Mouse (Mus musculus) retina, postnatal 7 days (tissue): Measurements from ENCODE around the gene Senp3.

Experiments
- DNase-seq: peaks from one replicate; pipeline ENCODE4 v3.0.0-alpha.2; 2012; ENCODE audit warnings: low read depth, low spot score

Gene Senp3

DNA sequence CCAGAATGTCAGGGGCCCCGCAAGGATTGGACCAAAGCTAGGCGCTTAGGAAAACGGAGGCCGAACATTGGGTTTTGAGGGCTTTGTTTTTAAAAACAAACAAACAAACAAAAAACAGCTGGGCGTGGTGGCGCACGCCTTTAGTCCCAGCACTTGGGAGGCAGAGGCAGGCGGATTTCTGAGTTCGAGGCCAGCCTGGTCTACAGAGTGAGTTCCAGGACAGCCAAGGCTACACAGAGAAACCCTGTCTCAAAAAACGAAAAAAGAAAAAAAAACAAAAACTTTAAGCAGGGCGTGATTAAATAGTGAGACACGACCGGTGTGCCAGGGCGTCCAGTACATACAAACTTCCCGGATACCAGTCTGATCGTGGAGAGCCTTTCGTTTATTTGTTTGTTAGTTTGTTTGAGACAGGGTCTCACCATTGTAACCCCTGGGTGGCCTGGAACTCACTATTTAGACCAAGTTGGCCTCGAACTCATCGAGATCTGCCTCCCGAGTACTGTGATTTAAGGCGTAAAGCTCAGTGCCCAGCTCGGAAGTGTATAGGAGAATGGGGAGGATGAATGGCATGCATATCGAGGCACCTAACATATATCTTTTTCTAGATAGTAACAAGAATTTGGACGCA lies 440 bp upstream of the Senp3 start:
- no peak for DNase-seq

DNA sequence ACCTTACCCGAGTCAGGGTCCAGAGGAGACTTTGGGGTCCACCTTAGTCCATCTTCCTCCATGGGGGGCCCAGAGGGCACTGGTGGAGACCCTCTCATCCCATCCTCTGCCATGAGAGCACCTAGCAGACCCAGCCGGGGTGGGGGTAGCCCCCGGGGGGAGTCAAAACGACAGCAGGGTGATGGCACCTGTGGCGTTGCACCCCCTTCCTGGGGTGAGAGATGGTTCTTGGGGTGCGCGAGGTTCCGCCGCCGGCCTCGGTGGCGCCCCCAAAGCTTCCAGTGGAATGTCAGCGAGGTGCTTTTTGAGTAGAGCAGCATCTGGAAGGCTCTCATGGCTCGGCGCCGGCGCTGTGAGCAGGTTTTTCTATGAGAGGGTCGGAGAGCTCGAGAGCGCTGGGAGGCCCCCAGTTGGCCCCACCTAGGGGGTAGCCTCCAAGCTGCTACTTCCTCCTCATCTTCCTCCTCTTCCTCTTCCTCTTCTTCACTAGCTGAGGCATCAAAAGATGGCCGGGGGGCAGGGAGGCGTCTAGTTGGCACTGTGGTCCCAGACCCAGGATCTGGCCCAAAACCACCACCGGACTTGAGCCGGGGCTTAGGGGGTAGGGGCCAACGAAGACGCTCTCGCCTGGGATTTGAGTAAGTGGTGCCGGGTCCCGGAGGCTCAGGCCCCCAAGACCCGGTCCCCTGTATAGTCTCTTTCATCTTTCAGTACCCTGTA lies 1.6 kb downstream of the Senp3 start:
- DNase-seq, result no peak

DNA sequence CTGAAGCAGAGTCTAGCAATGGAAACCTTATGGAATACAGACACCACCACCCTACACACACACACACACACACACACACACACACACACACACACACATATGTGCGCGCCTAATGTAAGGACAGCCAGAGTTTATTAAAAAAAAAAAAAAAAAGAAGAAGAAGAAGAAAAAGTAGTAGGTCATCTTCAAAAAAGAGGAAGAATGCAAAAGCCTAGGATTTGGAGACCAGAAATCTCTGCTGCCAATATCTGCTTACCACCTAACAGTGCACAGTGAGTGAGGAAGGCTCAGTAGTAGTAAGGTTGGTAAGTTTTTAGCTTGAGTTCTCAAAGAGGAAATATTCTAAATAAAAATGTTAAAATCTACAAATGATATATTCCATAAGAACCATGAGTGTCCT lies 2.7 kb downstream of the Senp3 start:
- DNase-seq, result no peak

DNA sequence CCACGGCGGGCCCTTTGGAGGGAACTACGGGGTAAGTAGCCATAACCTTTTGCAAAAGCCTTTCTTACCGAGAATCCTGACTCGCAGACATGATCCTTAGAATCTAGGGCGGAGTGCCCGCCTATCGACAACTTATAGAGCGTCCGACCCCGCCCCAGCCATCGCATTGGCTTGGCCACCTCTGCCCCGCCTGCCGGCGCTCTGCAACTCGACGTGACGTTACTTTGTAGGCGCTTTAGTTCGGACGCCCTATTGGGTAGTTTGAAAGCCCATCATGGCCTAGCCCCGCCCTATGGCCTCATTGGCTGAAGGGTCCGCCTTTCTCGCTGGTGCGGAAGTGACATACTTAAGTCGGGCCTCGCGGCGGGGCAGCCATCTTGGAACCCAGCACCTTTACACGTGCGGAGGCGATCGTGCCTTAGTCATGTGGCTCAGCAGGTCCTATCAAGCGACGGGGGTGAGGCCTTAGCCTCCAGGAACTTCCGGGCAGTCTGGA lies 9.6 kb downstream of the Senp3 start, which contains the start of gene Eif4a1:
Eif4a1 (minus strand) TSS at position 213 of the 496 bp plus-strand sequence.
- DNase-seq, result peak; percentile 99

GRCm38 (mm10) chr11:69671726-69672124 lies 10.2 kb downstream of the Senp3 start:
- DNase-seq, result no peak

- peak; percentile 95 for DNase-seq
Observed at GRCm38 (mm10) chr11:69670786-69671725, 10.8 kb downstream of the Senp3 start.

DNA sequence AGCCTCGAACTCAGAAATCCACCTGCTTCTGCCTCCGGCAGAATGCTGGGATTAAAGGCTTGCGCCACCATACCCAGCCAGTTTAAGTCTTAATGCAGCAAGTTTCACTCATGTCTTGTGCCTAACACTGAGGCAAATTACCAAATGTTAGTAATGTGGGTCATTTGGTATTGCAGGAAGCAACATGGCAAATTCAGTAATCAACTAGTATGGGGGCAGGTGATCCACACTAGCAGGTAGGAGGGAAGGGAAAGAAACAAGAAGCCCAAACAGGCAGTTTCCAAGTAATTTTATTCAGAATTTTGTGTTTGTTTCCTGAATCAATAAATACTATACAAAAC lies 15.2 kb downstream of the Senp3 start:
- DNase-seq, result no peak

DNA sequence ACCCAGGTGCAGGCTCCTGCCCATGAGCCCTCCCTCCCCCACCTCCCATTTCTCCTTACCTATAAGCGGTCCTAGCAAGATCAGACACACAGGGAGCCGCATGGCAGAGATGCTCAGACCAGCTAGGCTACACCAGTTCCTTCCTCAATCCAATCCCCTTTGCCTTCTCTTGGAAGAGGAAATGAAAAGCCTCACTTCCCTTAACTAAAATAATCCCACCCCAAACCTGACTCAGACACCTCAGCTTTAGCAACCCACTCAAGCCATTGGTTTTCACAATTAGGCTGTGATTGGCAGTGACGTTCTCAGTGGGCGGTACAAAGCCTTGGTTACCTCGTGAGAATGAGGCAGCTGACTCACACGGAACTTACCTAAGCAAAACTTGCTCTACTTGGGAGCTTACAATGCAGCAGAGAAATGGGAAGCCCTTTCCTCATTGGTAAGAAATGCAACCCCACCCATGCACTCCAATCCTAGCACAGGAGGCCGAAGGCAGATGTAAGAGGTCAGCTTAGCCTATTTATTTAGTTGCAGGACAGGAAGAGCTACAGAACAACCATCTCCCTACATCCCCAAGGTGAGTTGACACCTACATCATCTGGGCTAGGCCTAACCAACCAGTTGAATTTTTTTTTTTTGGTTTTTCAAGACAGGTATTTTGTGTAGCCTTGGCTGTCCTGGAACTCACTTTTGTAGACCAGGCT lies 15.8 kb downstream of the Senp3 start, which contains the start of gene Cd68:
Cd68 (minus strand) TSS at position 193 of the 704 bp plus-strand sequence.
- no peak for DNase-seq

GRCm38 (mm10) chr11:69665457-69665960 lies 16.4 kb downstream of the Senp3 start:
- no peak for DNase-seq

DNA sequence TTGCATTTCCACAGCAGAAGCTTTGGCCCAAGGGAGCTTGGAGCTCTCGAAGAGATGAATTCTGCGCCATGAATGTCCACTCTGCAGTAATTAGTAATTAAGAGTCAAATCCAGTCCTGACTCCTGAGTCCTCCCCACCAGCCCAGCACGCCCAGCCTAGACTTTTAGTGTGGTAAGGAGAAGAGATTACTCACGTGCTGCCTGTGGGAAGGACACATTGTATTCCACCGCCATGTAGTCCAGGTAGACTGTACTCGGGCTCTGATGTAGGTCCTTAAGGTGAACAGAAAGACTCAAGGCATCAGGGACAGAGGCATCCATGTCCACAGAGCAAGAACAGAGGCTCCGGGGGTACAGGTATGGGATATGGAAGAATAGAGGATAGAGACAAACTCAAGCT lies 17.0 kb downstream of the Senp3 start:
- no peak for DNase-seq

GRCm38 (mm10) chr11:69663795-69664194 lies 18.1 kb downstream of the Senp3 start:
- DNase-seq, result no peak

DNA sequence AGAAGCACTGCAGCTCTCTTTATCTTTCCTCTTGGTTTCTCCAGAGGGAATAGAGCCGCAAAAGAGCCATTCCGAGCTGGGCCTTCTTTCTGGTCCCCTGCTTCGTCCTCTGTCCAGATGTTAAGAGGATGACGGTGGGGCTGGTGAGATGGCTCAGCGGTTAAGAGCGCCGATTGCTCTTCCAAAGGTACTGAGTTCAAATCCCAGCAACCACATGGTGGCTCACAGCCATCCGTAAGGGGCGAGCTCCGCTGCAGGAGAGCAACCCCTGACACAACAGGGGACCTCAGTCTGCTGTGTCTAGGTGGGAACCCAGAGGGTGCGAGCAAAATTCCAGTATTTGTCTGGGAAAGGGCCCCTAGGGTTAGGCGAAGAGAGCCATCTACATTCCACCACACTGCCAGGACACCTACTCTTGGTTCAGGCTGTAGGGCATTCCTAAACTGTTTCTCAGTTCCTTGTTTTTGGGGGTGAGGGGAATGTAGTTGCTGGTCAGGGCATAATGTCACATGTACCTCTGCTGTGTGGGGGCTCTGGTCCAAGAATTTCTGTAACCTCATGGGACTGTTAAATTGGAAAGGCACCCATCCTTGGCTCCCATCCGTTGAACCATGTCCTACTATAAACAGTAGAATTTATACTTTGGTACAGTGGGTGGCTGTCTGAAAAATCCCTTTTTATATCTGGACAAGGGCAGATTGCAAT lies 18.8 kb downstream of the Senp3 start:
- DNase-seq, result no peak

- peak; percentile 95 for DNase-seq
Observed at GRCm38 (mm10) chr11:69662213-69662966, 19.5 kb downstream of the Senp3 start, which contains the start of gene Mpdu1. Gene Mpdu1, minus strand, starts transcription at chr11:69662642.

DNA sequence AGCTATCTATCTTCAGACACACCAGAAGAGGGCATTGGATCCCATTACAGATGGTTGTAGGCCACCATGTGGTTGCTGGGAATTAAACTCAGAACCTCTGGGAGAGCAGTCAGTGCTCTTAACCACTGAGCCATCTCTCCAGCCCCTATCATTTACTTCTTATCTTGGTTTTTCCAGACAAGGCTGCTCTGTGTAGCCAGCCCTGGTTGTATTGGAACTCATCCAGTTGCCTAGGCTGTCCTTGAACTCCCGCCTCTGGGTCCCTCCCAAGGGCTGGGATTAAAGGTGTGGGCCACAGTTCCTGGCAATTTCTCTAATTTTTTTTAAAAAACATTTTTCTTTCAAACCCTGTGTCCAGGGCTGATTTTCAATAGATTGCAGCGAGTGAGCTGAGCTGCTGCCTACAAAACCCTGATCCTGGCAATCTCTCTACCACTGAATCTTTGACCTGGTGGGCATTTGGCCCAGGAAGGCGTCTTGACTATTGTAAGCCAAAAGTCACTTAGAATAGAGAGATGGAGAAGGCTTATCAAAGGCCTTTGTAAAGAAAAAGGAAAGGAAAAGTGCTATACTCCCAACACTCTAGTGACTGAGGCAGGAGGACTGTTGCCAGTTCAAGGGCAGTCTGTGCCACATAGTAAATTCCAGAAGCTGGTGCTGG lies 20.5 kb downstream of the Senp3 start:
- DNase-seq, result no peak

DNA sequence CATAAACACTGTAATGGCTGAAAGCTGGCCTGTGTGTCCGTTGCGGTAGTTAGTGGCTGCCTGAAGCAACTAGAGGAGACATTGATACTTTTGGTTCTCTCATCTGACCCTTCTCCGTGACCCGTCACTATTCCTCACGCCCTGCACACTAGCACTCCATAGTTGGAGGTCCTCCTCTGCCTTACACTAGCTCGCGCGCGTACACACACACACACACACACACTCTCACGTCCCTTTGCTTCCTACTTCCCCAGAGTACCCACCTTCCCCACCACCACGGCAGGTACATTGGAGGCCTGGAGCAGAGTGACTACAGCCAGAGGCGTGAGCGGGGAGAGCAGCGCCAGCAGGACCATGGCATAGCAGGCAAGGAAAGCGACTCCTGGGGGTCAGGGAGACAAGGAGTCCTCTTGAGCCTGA lies 24.4 kb downstream of the Senp3 start:
- DNase-seq, result no peak

GRCm38 (mm10) chr11:69656617-69657461 lies 25.0 kb downstream of the Senp3 start:
- DNase-seq, result peak; percentile 60

- no peak for DNase-seq
Observed at GRCm38 (mm10) chr11:69656065-69656455, 25.8 kb downstream of the Senp3 start.
